Mouse (Mus musculus): Measurements from ENCODE around the gene Trex2.

- TF ChIP-seq CTCF (IDR thresholded peaks at IDR 0.05; ENCODE audit: borderline replicate concordance, insufficient read depth, low read length) (no peak), POLR2A (IDR thresholded peaks at IDR 0.05; ENCODE audit: low read depth, low read length) (no peak)
These were observed 36.6 kb upstream of the Trex2 start for GRCm38 (mm10) chrX:73471764-73472163.

All from embryonic fibroblast, embryonic 13.5 days (primary cell).